Mouse (Mus musculus) embryo, embryonic 10.5 days (tissue): ENCODE results near the gene Zfp362.

Source experiments
- DNase-seq: peaks from one replicate; pipeline ENCODE4 v3.0.0-alpha.2; 2015; ENCODE audit warnings: low spot score

The Zfp362 gene

DNA sequence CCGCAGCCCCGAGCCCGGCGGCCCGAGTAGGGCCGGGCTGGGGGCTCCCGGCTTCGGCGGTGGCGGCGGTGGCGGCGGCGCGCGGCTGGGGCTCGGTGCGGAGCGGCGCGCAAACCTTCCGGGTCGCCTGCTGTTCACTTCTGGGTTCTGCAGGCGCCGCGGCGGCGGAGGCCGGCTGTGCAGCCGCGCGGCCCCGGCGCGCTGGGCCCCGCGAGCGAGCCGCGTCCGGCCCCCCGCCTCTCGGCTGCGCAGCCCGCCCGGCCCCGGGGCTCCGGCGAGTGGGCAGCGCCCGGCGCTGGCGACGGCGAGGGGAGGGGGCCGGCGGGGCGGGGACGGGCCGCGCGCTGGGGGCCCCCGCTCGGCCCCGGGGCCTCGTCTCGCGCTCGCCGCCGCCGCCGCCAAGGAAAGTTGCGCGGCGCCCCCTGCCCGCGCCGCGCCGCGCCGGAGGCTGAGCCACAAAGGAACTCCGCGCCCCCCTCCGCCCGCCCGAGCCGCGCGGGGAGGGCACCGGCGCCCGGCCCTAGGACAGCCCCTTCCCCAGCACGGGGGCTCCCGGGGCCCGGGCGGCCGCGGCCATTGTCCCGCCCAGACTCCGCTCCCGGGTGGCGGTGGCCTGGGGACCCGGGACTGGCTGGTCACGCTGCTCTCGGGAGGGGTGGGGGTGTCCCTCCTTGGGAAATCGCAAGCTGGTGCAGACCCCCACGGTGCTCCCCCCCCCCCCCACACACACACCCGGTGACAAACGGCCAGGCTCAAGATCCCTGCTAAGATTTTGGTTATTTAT is at the start of gene Zfp362:
Zfp362 (minus strand) TSS at position 3 of the 784 bp plus-strand sequence.
- peak; percentile 66 for DNase-seq

DNA sequence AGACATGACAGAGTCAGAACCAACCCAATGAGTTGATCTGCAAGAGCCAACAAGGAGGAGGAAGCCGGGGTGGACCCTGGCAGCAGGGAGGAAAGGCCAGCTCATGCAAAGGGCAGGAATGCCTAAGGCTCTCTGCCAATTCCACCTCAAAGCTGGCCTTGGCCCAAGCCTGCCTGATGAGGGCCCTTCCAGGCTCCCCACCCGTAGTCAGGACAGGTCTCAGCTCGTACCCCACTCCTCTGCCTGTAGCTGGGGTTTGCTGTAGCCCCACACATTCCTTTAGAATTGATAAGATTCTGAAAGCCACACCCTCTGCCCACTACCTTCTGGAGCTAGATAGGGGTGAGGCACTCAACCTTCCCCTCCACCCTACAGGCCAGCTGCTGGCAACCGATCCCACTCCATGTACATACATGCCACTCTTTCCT is 49.8 kb upstream of the Zfp362 start:
- DNase-seq = no peak

DNA sequence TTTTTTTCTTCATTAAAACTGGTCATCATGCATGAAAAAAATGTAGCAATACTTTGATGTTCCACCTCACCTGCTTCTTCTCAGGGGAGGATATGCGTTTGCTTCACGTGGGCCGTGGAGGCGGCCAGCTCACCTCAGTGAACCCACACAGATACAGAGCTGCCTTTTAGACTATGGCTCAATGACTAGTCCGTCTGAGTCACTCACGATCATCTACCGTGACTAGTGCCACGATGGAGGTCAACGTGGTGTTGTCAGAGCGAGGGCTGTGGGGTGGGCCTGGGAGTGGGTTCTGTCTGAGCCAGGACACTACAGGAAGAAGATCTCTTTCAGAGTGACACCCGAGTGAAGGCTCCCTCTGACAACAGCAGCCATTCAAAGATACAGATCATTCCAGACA is 47.3 kb upstream of the Zfp362 start:
- no peak for DNase-seq

DNA sequence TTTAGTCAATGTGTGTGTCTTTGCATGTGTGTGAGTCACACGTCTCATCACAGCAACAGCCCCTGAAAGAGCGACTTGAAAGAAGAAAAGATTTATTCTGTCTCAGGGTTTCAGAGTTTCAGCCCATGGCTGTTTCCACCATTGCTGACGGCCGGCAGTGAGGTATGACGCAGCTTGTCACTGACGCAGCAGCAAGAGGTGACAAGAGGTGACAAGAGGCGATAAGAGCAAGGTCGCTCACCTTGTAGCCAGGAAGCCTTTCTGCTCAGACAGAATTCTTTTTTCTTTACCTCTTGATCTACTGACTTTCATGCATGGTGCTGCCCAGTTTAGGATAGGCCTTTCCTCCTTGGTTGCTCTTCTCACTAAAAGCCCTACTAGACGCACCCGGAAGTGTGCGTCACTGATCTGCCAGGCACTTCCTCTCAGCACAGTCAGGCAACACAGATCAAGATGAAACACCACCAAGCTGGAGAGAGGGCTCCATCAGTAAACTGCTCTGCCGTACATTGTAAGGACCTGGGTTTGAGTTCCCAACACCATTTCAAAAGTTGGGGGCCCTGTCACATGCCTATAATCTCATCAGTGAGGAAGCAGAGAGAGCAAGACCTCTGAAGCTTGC is 46.5 kb upstream of the Zfp362 start:
- DNase-seq = no peak

DNA sequence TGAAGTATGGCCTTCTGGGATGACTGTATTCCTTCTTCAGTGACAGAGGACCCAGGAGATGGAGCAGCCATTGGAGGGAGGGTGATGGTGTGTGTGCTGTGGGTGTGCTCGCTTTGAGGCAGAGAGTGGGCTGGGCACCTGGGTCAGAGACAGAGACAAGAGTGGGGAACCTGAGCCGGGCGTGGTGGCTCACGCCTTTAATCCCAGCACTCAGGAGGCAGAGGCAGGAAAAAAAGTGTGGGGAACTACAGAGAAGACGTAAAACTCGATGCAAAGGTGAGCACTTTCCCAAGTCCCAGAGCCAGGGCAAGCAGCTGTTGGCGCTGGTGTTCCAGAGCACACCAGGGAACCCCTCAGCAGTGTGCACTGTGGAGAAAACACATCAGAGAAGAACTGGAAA is 43.8 kb upstream of the Zfp362 start:
- DNase-seq = no peak

DNA sequence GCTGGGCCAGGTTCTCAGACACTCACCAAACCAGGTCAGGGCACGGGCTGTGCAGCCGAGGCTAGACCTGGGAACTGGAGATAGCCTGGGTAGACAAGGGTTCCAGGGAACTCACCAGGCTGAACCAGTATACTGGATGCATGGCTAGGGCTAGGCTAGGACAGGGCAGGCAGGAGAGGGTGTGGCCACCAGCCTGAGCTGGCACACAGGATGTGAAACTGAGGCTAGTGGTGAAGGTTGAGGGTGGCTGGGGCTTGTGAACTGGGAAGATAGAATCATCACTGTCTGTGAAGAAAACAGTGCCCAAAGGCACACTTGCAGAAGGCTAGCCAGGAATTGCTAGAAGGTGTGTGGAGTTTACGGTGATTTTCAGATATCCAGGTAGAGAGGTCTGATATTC is 43.1 kb upstream of the Zfp362 start:
- DNase-seq = no peak

DNA sequence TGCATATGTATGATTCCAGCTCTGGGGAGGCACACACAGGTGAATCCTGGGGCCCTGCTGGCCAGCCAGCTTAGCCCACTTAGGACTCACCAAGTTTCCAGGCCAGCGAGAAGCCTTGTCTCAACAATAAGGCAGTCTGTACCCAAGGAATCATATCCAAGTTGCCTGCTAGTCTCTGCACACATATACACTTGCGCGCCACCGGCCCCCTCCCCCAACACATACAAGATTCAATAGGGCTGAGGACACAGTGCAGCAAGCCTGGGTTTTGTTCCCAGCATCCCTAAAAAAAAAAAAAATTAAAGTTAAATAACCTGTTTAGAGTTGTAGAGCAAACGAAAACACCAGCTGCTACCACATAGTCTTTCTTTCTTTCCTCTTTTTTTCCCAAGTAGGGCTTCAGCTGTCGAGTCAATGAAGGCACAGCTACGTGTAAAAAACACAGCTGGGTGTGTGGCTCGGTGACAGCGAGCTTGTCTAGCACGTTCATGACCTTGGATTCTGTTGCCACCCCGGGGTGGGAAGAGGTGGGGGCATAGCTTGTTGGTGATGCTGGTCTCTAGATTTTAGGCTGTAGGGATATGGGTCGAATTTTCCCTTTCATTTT is 39.6 kb upstream of the Zfp362 start:
- DNase-seq = no peak

DNA sequence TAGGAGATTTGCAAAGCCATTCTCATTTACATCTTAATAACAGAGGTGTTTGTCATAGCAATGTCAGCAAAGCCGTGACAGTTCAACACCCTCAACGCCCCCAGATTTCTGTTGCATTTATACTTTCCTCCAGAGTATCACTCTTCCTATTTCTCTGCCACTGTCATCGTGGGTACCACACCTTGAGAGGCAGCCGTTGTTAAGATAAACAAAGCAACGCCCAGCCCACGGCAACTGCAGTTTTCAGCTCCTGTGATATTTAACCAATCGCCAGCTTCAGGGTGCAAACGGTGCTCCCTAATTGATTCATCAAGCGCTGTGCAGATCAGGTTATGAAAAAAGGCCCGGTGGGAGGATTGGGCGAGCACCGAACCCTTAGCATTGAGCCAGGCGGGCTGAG is 38.7 kb upstream of the Zfp362 start:
- no peak for DNase-seq

DNA sequence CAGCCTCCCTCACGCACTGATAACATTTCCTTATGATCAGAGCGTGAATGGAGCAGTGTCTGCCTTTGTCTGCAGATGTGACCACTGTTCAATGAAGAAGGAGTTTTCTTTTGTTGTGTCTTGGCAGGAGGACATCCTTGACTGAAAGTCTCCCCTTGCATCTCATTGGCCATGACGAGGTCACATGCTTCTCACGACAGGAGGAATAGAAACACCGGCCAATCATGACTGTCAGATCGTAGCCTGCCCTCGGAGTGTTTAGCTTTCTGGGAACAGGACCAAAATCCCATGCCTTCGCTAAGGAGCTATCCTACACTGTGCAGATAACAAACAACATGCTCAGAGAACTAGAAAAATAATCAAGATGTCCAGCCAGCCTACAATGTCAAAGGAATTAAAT is 35.4 kb upstream of the Zfp362 start:
- peak; percentile 32 for DNase-seq

DNA sequence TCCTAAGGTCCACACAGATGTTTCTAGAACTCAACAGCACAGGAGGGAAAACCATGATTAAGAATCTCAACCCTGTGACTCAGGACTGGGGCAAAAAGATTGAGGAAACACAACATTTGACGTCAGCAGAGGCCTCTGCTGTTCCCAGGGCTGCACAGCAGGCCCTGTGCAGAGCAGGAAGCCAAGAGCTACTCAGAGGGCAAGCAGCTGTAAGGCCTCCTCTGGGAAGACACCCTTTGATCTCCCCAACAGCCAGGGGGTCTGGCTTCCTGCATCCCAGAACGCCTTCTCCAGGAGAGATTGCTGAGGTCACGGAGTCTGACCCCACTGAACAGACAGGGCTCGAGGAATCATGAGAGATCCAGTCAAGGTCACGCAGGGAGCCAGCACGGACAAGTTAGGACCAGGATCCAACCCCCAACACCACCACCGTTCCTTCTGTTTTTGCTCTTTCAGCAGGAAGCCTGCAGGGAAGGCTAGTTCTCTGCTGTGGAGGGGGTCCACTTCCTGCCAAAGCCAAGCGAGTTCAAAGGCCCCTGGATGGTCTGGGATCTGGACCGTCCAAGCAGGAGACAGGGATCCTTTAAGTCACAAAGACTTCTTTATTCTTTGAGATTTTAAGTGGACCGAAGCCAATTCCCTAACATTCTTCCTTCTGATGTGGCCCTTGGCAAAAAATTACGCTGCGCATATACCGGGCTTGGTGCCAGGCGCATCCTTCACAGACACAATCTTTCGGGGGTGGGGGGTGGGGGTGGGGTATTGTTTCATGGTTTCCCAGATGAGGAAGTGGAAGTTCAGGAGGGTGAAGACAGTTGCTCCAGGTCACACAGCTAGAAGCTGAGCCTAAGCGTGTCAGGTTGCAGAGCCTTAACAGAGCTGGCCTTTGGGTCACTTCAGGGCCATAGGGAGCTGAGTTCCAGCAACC is 34.2 kb upstream of the Zfp362 start:
- DNase-seq = peak; percentile 68

DNA sequence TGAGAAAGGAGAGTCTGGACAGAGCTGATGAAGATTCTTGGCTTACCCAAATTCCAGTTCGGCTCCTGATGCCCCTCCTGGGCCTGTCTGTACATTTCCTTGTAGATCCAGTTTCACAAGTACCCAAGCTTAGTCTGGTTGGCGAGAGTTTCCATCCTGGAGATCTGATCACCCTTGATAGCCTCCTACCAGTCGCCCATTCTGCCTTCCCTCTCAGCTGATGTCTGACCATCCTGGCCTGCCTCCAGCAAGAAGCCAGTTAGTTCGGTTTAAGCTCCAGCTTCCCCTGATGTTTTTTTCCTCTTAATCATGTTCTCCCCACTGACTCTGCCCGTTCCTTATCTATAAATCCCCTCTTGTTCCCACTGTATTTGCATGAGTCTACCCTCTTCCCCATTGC is 32.4 kb upstream of the Zfp362 start:
- DNase-seq = no peak

DNA sequence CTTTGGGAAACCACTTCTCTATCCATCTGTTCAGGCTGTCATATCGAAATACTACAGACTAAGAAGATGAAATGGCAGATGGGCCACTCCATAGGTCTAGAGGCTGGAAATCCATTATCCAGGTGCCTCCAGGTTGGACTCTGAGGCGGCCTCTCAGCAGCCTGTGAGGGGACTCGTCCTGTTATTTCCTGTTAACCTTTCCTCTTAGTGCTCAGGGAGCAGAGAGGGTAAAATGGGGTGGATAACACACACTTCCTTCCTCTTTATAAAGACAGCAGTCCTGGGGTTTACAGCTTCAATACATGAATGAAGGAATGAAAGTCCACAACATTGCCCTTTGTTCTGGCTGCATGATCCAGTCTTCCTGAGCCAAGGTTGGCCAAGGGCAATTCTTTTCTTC is 18.3 kb upstream of the Zfp362 start:
- no peak for DNase-seq

DNA sequence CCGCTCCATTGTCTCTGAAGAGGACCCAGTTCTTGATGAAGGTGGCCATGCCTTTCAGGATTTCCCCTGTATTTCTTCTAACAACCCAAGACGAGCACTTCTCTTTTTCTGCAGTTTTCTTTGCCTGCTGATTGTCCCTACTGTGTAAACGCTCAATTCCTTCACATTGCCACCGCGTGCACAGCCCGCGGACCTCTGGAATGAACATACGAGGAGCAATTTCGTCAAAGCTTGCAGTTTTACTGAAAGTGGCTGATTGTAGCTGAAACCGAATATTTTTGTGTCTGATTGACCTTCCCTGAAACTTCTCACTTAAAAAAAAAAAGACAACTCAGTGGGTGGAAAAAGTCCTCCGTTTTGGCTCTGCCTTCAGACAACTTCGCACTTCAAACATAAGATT is 14.7 kb upstream of the Zfp362 start:
- no peak for DNase-seq

DNA sequence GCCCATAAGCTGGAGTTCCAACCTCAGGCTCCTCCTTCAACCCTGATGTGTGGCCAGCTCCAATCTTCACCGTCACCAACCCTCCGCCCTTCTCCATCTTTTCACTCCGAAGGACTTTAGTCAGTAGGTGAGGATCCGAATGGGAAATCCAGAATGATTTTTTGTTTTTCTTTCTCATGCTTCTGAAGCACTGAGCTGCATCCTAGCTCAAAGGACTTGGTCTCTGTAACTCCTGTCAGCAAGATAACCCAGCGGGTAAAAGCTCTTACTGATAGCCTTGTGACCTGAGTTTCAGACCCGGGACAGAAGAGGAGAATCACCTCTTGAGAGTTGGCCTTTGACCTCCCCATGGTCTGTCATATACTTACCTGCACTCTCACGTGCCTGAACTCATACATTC is 11.2 kb upstream of the Zfp362 start:
- no peak for DNase-seq

DNA sequence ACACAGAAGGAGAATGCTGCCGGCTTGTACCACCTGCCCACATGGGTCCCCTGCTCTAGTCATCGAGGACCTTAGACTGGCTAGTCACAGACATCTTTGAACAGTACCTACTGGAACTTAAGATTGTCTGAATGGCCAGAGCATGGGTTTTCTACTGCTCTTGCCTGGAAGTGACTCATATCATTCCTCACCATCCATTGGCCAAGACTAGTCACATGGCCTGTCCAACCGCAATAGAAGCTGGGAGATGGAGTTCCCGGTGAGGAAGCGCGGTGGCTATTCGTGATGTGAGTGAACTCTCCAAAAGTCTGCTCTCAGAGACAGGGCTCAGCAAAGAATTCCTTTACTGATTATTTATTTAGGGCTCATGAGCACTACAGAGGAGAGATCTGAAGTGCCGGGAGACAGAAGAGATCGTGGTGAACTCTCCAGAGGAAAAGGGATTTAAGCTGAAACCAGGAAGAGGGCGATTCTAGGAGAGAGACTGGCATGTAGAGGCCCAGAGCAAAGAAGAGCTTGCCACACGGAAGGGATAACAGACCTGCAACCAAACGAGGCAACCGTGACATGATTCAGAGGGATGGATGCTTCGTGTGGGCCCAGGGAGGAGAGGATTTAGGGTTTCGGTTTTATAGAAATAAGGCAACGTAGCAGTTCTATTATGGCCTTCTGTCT is 5.7 kb upstream of the Zfp362 start:
- DNase-seq = peak; percentile 93

DNA sequence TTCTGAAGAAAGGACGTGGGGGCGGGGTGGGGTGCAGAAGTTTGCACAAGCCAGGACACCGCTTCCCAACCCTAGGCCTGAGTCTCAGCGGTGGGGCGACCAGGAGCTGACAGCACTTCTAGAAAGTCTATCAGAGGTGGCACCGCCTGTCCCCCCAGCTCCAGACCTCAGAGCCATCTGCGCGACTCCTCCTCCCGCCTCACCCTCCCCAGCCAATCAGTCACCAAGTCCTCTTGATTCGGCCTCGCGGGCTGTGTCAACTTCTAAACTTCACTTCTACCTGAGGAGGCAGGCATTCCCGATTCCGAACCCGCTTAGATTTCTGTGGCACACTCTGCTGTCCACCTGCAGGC is 958 bp upstream of the Zfp362 start:
- peak; percentile 86 for DNase-seq

DNA sequence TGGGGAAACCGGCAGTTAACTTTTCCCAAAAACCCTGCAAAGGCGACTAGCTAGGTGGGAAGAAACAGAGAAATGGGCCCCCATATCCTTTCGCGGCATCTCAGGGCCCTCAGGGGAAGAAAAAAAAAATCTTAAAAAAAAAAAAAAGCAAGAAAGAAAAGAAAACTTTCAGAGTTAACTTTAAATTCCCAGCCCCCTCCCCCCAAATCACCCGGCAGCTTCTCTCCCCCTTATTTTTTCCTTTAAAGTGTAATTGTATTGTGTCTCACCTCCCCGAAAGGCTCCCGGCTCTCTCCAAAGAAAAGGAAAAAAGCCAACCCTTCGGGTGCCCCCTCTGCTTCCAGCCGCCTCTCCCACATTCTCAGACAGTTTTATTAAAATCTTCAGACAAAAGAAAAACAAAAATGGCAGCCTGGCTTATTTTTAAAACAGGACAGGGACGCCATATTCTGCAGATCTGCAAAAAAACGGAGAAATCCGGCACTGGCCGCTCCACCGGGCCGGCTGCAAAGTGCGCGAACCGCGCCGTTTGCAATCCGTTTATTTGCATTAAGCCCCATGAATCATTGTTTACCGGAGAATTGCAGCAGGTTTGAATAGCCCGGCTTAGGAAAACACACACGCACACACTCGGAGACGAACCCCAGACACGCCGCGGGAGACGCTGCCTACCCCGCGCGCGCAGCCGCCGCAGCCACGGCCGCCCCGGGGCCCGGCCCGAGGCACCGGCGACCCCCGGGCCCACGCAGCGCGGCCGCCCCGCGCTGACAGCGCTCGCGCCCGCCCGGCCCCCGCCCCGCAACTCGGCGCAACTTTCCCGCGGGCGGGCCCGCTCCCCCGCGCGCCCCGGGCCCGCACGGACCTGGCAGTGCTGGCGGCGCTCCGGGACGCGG is 449 bp downstream of the Zfp362 start:
- peak; percentile 63 for DNase-seq

DNA sequence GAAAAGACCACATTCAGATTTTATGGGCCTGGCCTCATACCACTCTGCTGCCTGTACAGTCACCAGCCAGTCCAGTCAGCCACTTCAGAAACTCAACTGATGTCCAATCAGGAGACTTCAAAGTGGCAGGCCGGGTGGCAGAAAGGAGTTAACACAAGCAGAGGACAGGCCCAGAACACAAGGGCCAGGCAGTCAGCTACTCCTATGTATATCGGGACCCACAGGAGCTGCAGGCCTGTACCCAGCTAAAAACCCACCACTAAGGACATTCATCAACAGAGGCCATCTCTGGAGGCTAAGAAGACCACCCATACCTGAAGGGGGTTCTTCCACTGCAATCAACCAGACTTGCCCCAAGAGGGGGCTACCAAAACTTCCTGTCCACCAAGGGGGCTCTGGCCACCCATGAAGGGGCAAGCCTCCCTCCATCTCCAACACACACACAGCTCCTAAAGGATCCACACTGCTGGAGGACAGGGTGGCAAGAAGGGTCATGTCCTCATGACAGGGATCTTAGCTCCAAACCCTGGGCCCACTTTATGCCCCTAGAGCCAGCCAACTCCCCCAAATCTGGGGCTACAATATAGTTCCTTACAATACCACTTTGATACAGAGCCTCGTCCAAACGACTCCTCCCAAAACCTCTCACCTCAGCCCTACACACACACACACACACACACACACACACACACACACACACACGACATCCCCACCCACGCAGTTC is 1.3 kb downstream of the Zfp362 start:
- peak; percentile 57 for DNase-seq

DNA sequence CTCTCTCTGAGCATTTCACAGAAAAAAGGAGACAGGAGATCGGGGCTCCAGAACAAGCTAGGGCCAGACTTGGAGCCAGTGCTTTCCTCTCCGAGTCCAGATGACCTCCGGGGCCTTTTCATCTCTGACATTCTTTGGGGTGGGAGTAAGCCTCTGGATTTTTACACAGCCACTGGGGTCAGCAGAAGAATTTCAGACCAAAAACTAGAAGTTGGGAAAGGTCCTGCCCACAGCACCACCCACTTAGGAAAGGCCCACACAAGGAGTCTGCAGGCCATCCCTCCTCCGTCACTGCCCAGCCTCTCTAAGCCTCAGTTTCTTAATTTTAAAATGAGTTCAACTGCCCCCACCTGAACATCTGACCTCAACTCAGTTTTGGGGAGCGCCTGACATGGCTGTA is 2.3 kb downstream of the Zfp362 start:
- DNase-seq = peak; percentile 36
